Mouse (Mus musculus): ENCODE measurements around the gene Cgref1. TPM values are rescaled to one million over a fixed set of nuclear protein-coding genes. Genes with fewer than 3 reads are reported as not detected.
A peak's percentile ranks its signal among the peaks of the same experiment; 100 is the strongest.

Gene Cgref1
- polyA plus RNA-seq, 1 experiment from 2014 or later: 6.4 TPM

DNA sequence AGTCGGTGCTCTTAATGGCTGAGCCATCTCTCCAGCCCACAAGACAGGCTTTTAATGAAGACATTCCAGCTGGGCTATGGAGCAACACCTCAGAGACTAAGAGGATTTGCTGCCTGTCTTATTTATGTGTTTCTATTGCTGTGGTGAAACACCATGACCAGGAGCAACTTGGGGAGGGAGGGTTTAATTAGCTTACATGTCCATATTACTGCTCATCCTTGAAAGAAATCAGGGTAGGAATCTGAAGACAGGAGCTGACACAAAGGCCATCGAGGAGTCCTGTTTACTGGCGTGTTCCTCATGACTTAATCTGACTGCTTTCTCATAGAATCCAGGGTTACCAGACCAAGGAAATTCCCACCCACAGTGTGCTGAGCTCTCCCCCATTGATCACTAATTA is 18.5 kb upstream of the Cgref1 start:
- WGBS: 66% methylated on average over 3 of the region's 3 CpGs
- Histone ChIP-seq H3K27me3 (ENCODE audit: control insufficient read depth, insufficient read depth, low read length) (no peaks in the 10 kb centered on the region), H3K27ac (ENCODE audit: low read depth, low read length) (no peak overlapping the region), H3K4me1 (replicated peaks; ENCODE audit: control insufficient read depth, insufficient read depth, low read length) (peaks cover 3% of the 10 kb centered on the region; the same call in 1 of the 2 replicates), H3K4me2 (ENCODE audit: low read depth, low read length, severe bottlenecking) (no peak overlapping the region), H3K4me3 (ENCODE audit: low read depth, low read length) (no peak overlapping the region), H3K36me3 (ENCODE audit: control insufficient read depth, insufficient read depth, low read length) (no peaks in the 10 kb centered on the region), H3K9me3 (ENCODE audit: control insufficient read depth, low read length) (no peaks in the 10 kb centered on the region), H3K9ac (ENCODE audit: low read length) (no peak overlapping the region)
- ATAC-seq (replicated peaks; ENCODE audit: low FRiP score): no peak
- DNase-seq (ENCODE audit: low spot score): no peak

- peaks cover 4% of the 10 kb centered on the region; the same call in 1 of the 2 replicates for H3K4me1 ChIP-seq (replicated peaks; ENCODE audit: control insufficient read depth, insufficient read depth, low read length)
- no peaks in the 10 kb centered on the region; the same call in 1 of the 2 replicates for H3K36me3 ChIP-seq (ENCODE audit: control insufficient read depth, insufficient read depth, low read length)
- 86% methylated on average over 10 of the region's 10 CpGs for WGBS
- no peak overlapping the region for H3K9ac ChIP-seq (ENCODE audit: low read length)
- H3K4me2 ChIP-seq (ENCODE audit: low read depth, low read length, severe bottlenecking): no peak overlapping the region
- DNase-seq (ENCODE audit: low spot score): no peak
- H3K27ac ChIP-seq (ENCODE audit: low read depth, low read length): no peak overlapping the region
- H3K4me3 ChIP-seq (ENCODE audit: low read depth, low read length): no peak overlapping the region
- H3K9me3 ChIP-seq (ENCODE audit: control insufficient read depth, low read length): no peaks in the 10 kb centered on the region
- ATAC-seq (replicated peaks; ENCODE audit: low FRiP score): no peak
- no peaks in the 10 kb centered on the region for H3K27me3 ChIP-seq (ENCODE audit: control insufficient read depth, insufficient read depth, low read length)
Measured at GRCm38 (mm10) chr5:30961545-30962505, 16.4 kb upstream of the Cgref1 start.

- no peak overlapping the region for H3K27ac ChIP-seq (ENCODE audit: low read depth, low read length)
- H3K27me3 ChIP-seq (ENCODE audit: control insufficient read depth, insufficient read depth, low read length): no peaks in the 10 kb centered on the region
- H3K36me3 ChIP-seq (ENCODE audit: control insufficient read depth, insufficient read depth, low read length): peaks cover 3% of the 10 kb centered on the region; the same call in 1 of the 2 replicates
- DNase-seq (ENCODE audit: low spot score): no peak
- peak overlapping the region; percentile 91; the same call in 1 of the 2 replicates for H3K4me2 ChIP-seq (ENCODE audit: low read depth, low read length, severe bottlenecking)
- no peaks in the 10 kb centered on the region for H3K9me3 ChIP-seq (ENCODE audit: control insufficient read depth, low read length)
- no peak for ATAC-seq (replicated peaks; ENCODE audit: low FRiP score)
- peak overlapping the region; percentile 68 for H3K4me3 ChIP-seq (ENCODE audit: low read depth, low read length)
- H3K4me1 ChIP-seq (replicated peaks; ENCODE audit: control insufficient read depth, insufficient read depth, low read length): peaks cover 4% of the 10 kb centered on the region; the same call in 1 of the 2 replicates
- 90% methylated on average over 2 of the region's 2 CpGs for WGBS
- peak overlapping the region; percentile 61 for H3K9ac ChIP-seq (ENCODE audit: low read length)
Measured at GRCm38 (mm10) chr5:30960814-30961213, 15.4 kb upstream of the Cgref1 start.

GRCm38 (mm10) chr5:30959966-30960501 is 14.6 kb upstream of the Cgref1 start, which contains the start of gene Preb:
Preb (minus strand) TSS chr5:30960361.
- peaks cover 7% of the 10 kb centered on the region; the same call in 1 of the 2 replicates for H3K36me3 ChIP-seq (ENCODE audit: control insufficient read depth, insufficient read depth, low read length)
- DNase-seq (ENCODE audit: low spot score): peak; percentile 100
- peak within 1 kb of the TSS; percentile 91 for H3K4me2 ChIP-seq (ENCODE audit: low read depth, low read length, severe bottlenecking)
- H3K9me3 ChIP-seq (ENCODE audit: control insufficient read depth, low read length): no peaks in the 10 kb centered on the region
- H3K27ac ChIP-seq (ENCODE audit: low read depth, low read length): peak within 1 kb of the TSS; percentile 66
- no peaks in the 10 kb centered on the region for H3K27me3 ChIP-seq (ENCODE audit: control insufficient read depth, insufficient read depth, low read length)
- peak within 1 kb of the TSS; percentile 85 for H3K9ac ChIP-seq (ENCODE audit: low read length)
- peak within 1 kb of the TSS; percentile 68 for H3K4me3 ChIP-seq (ENCODE audit: low read depth, low read length)
- ATAC-seq (replicated peaks; ENCODE audit: low FRiP score): peak; percentile 95
- peaks cover 4% of the 10 kb centered on the region; the same call in 1 of the 2 replicates for H3K4me1 ChIP-seq (replicated peaks; ENCODE audit: control insufficient read depth, insufficient read depth, low read length)
- under 1% methylated on average over 56 of the region's 56 CpGs for WGBS

GRCm38 (mm10) chr5:30959198-30959854 is 13.9 kb upstream of the Cgref1 start:
- Histone ChIP-seq H3K4me1 (replicated peaks; ENCODE audit: control insufficient read depth, insufficient read depth, low read length) (peaks cover 4% of the 10 kb centered on the region; the same call in 1 of the 2 replicates), H3K9ac (ENCODE audit: low read length) (peak overlapping the region; percentile 85), H3K9me3 (ENCODE audit: control insufficient read depth, low read length) (no peaks in the 10 kb centered on the region), H3K4me2 (ENCODE audit: low read depth, low read length, severe bottlenecking) (peak overlapping the region; percentile 91), H3K4me3 (ENCODE audit: low read depth, low read length) (peak overlapping the region; percentile 68), H3K27ac (ENCODE audit: low read depth, low read length) (no peak overlapping the region; the same call in 1 of the 2 replicates), H3K36me3 (ENCODE audit: control insufficient read depth, insufficient read depth, low read length) (peaks cover 13% of the 10 kb centered on the region; the same call in 1 of the 2 replicates), H3K27me3 (ENCODE audit: control insufficient read depth, insufficient read depth, low read length) (no peaks in the 10 kb centered on the region)
- 42% methylated on average over 19 of the region's 19 CpGs for WGBS
- ATAC-seq (replicated peaks; ENCODE audit: low FRiP score) (no peak; the same call in 1 of the 2 replicates), DNase-seq (ENCODE audit: low spot score) (no peak)

GRCm38 (mm10) chr5:30957891-30958290 is 12.5 kb upstream of the Cgref1 start:
- Histone ChIP-seq H3K4me1 (replicated peaks; ENCODE audit: control insufficient read depth, insufficient read depth, low read length) (peaks cover 4% of the 10 kb centered on the region; the same call in 1 of the 2 replicates), H3K9ac (ENCODE audit: low read length) (no peak overlapping the region), H3K27ac (ENCODE audit: low read depth, low read length) (no peak overlapping the region), H3K27me3 (ENCODE audit: control insufficient read depth, insufficient read depth, low read length) (no peaks in the 10 kb centered on the region), H3K4me2 (ENCODE audit: low read depth, low read length, severe bottlenecking) (no peak overlapping the region), H3K36me3 (ENCODE audit: control insufficient read depth, insufficient read depth, low read length) (peaks cover 19% of the 10 kb centered on the region), H3K9me3 (ENCODE audit: control insufficient read depth, low read length) (no peaks in the 10 kb centered on the region), H3K4me3 (ENCODE audit: low read depth, low read length) (no peak overlapping the region)
- WGBS: 90% methylated on average over 6 of the region's 6 CpGs
- no peak for ATAC-seq (replicated peaks; ENCODE audit: low FRiP score)
- no peak for DNase-seq (ENCODE audit: low spot score)

GRCm38 (mm10) chr5:30955751-30956150 is 10.4 kb upstream of the Cgref1 start:
- H3K27ac ChIP-seq (ENCODE audit: low read depth, low read length): no peak overlapping the region
- 91% methylated on average over 6 of the region's 6 CpGs for WGBS

DNA sequence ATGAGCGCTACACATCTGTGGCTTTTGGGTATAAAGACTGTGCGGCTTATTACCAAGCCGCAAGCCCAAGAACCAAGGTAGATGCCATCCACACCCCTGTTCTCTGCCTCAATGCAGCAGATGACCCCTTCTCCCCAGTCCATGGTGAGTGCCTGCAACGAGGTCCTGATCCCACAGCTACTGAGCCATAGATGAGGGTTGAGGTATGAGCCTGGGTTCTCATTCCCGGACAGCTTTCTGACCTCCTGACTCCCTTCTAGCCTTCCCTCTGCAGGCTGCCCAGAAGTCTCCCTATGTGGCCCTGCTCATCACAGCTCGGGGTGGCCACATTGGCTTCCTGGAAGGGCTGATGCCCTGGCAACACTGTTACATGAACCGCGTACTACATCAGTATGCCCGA is 9.2 kb upstream of the Cgref1 start:
- Histone ChIP-seq H3K36me3 (ENCODE audit: control insufficient read depth, insufficient read depth, low read length) (peaks cover 19% of the 10 kb centered on the region), H3K9me3 (ENCODE audit: control insufficient read depth, low read length) (no peaks in the 10 kb centered on the region)

More at GRCm38 (mm10) chr5:30955751-30956150, 10.4 kb upstream of the Cgref1 start:
- ATAC-seq (replicated peaks; ENCODE audit: low FRiP score) (no peak), DNase-seq (ENCODE audit: low spot score) (no peak)
- Histone ChIP-seq H3K36me3 (ENCODE audit: control insufficient read depth, insufficient read depth, low read length) (peaks cover 19% of the 10 kb centered on the region), H3K27me3 (ENCODE audit: control insufficient read depth, insufficient read depth, low read length) (no peaks in the 10 kb centered on the region), H3K9ac (ENCODE audit: low read length) (no peak overlapping the region), H3K4me3 (ENCODE audit: low read depth, low read length) (no peak overlapping the region), H3K4me2 (ENCODE audit: low read depth, low read length, severe bottlenecking) (no peak overlapping the region), H3K9me3 (ENCODE audit: control insufficient read depth, low read length) (no peaks in the 10 kb centered on the region), H3K4me1 (replicated peaks; ENCODE audit: control insufficient read depth, insufficient read depth, low read length) (peaks cover 4% of the 10 kb centered on the region; the same call in 1 of the 2 replicates)

More for the DNA sequence above, 9.2 kb upstream of the Cgref1 start:
- ATAC-seq (replicated peaks; ENCODE audit: low FRiP score): no peak
- WGBS: 93% methylated on average over 9 of the region's 9 CpGs
- Histone ChIP-seq H3K4me1 (replicated peaks; ENCODE audit: control insufficient read depth, insufficient read depth, low read length) (peaks cover 10% of the 10 kb centered on the region; the same call in 1 of the 2 replicates), H3K27ac (ENCODE audit: low read depth, low read length) (no peak overlapping the region), H3K9ac (ENCODE audit: low read length) (no peak overlapping the region), H3K4me2 (ENCODE audit: low read depth, low read length, severe bottlenecking) (no peak overlapping the region), H3K27me3 (ENCODE audit: control insufficient read depth, insufficient read depth, low read length) (no peaks in the 10 kb centered on the region), H3K4me3 (ENCODE audit: low read depth, low read length) (no peak overlapping the region)
- DNase-seq (ENCODE audit: low spot score): no peak
